Mouse (Mus musculus) forelimb bud, embryonic 11.5 days (tissue): ENCODE measurements around the gene Tfpi2.
A peak's percentile ranks its signal among the peaks of the same experiment; 100 is the strongest.

Experiments
- DNase-seq: peaks from one replicate; pipeline ENCODE4 v3.0.0-alpha.2; 2012; ENCODE audit warnings: low read depth, low spot score

Tfpi2 gene

GRCm38 (mm10) chr6:3988750-3989149 lies at the start of gene Tfpi2:
TSS of gene Tfpi2 (minus strand) at chr6:3988919.
- no peak for DNase-seq

GRCm38 (mm10) chr6:4030956-4031355 lies 42.2 kb upstream of the Tfpi2 start:
- DNase-seq, result no peak

GRCm38 (mm10) chr6:4026367-4026766 lies 37.6 kb upstream of the Tfpi2 start:
- no peak for DNase-seq

GRCm38 (mm10) chr6:4022645-4023044 lies 33.9 kb upstream of the Tfpi2 start:
- DNase-seq, result no peak

GRCm38 (mm10) chr6:4009548-4009947 lies 20.8 kb upstream of the Tfpi2 start:
- DNase-seq, result no peak

- DNase-seq, result no peak
Measured at GRCm38 (mm10) chr6:4008501-4009040, 19.9 kb upstream of the Tfpi2 start.

GRCm38 (mm10) chr6:4004808-4005207 lies 16.1 kb upstream of the Tfpi2 start:
- no peak for DNase-seq

GRCm38 (mm10) chr6:4003890-4004306 lies 15.2 kb upstream of the Tfpi2 start, which contains the start of gene Gng11:
TSS of gene Gng11 (plus strand) at chr6:4003904.
- peak; percentile 38 for DNase-seq

GRCm38 (mm10) chr6:4003445-4003844 lies 14.7 kb upstream of the Tfpi2 start:
- DNase-seq, result no peak

GRCm38 (mm10) chr6:4000716-4001115 lies 12.0 kb upstream of the Tfpi2 start:
- DNase-seq, result no peak

GRCm38 (mm10) chr6:3999296-3999695 lies 10.6 kb upstream of the Tfpi2 start:
- DNase-seq, result no peak

GRCm38 (mm10) chr6:3998089-3998488 lies 9.4 kb upstream of the Tfpi2 start:
- DNase-seq, result no peak

GRCm38 (mm10) chr6:3993492-3993891 lies 4.8 kb upstream of the Tfpi2 start, which contains the start of gene Gngt1:
TSS of gene Gngt1 (plus strand) at chr6:3993792.
- DNase-seq, result no peak

- no peak for DNase-seq
Measured at GRCm38 (mm10) chr6:3982661-3983284, 5.9 kb downstream of the Tfpi2 start.

- DNase-seq, result no peak
Measured at GRCm38 (mm10) chr6:3973679-3974078, 15.0 kb downstream of the Tfpi2 start.

- no peak for DNase-seq
Measured at GRCm38 (mm10) chr6:3967676-3968626, 20.8 kb downstream of the Tfpi2 start.

GRCm38 (mm10) chr6:3954969-3955368 lies 33.8 kb downstream of the Tfpi2 start:
- DNase-seq, result no peak

GRCm38 (mm10) chr6:3936140-3936714 lies 52.5 kb downstream of the Tfpi2 start:
- no peak for DNase-seq

- no peak for DNase-seq
Measured at GRCm38 (mm10) chr6:3935606-3936005, 53.1 kb downstream of the Tfpi2 start.

GRCm38 (mm10) chr6:3935048-3935447 lies 53.7 kb downstream of the Tfpi2 start:
- no peak for DNase-seq

GRCm38 (mm10) chr6:3926140-3926539 lies 62.6 kb downstream of the Tfpi2 start:
- DNase-seq, result no peak

- no peak for DNase-seq
Measured at GRCm38 (mm10) chr6:3922870-3923269, 65.8 kb downstream of the Tfpi2 start.
